Mouse (Mus musculus) stomach, postnatal 0 days (tissue): ENCODE measurements around the gene Erc2. TPM values are rescaled to one million over a fixed set of nuclear protein-coding genes. Genes with fewer than 3 reads are reported as not detected.

Experiments used
- ATAC-seq: fragments of 200-750 bp; cut with Nextera tagmentation; 2 replicates; pipeline ENCODE4 v1.8.0; 2017; ENCODE audit not compliant: low FRiP score, low TSS enrichment
- DNase-seq: peaks from one replicate; pipeline ENCODE4 v3.0.0-alpha.2; 2016; ENCODE audit warnings: low spot score
- H3K27ac ChIP-seq: fragments of 300-500 bp; sonication (generic); replicated peaks from 2 replicates; pipeline ENCODE4 v1.5.1; 2014; ENCODE audit warnings: mild to moderate bottlenecking, control low read depth
- H3K27me3 ChIP-seq: fragments of 300-500 bp; sonication (generic); 2 replicates; pipeline ENCODE4 v1.6.1; 2014; ENCODE audit warnings: low read length; ENCODE audit not compliant: control insufficient read depth, insufficient read depth
- H3K36me3 ChIP-seq: fragments of 300-500 bp; sonication (generic); 2 replicates; pipeline ENCODE4 v1.6.1; 2014; ENCODE audit warnings: low read length, mixed read lengths; ENCODE audit not compliant: control insufficient read depth, insufficient read depth
- H3K4me1 ChIP-seq: fragments of 300-500 bp; sonication (generic); replicated peaks from 2 replicates; pipeline ENCODE4 v1.6.1; 2014; ENCODE audit warnings: antibody characterized with exemption; ENCODE audit not compliant: control insufficient read depth, insufficient read depth
- H3K4me2 ChIP-seq: fragments of 300-500 bp; sonication (generic); replicated peaks from 2 replicates; pipeline ENCODE4 v1.6.1; 2014; ENCODE audit warnings: low read depth, mild to moderate bottlenecking, control low read depth, moderate library complexity
- H3K4me3 ChIP-seq: fragments of 300-500 bp; sonication (generic); 2 replicates; pipeline ENCODE4 v1.5.1; 2014; ENCODE audit warnings: low read depth, low read length, control low read depth
- H3K9ac ChIP-seq: fragments of 300-500 bp; sonication (generic); 2 replicates; pipeline ENCODE4 v1.6.1; 2014; ENCODE audit warnings: mild to moderate bottlenecking, low read length, control low read depth, mixed read lengths
- H3K9me3 ChIP-seq: fragments of 300-500 bp; sonication (generic); 2 replicates; pipeline ENCODE4 v1.6.1; 2016; ENCODE audit warnings: low read length; ENCODE audit not compliant: control insufficient read depth
- CTCF ChIP-seq: IDR thresholded peaks from 2 replicates; pipeline ENCODE4 v1.5.1; 2016; ENCODE audit warnings: antibody characterized with exemption, low read depth, mild to moderate bottlenecking, moderate library complexity
- EP300 ChIP-seq: optimal IDR thresholded peaks from 2 replicates; pipeline ENCODE3; 2016; ENCODE audit warnings: antibody characterized with exemption
- WGBS: fragments of 180-500 bp; shearing (Covaris S2); extraction: QIAGEN DNeasy Blood & Tissue Kit; methylation state at CpG from one replicate; pipeline ENCODE4 v1.1.7; 2014; 5-methylcytosine and 5-hydroxymethylcytosine counted together
- polyA plus RNA-seq: library from polyadenylated mRNA; unstranded; fragments of >200 nt; fragmentation: Nextera tagmentation; extraction: Ambion mirVana; gene quantifications from 2 replicates; pipeline ENCODE4 v1.2.1, GENCODE M21; 2015

Gene Erc2
- polyA plus RNA-seq, 1 experiment from 2014 or later, result 3.0 TPM

DNA sequence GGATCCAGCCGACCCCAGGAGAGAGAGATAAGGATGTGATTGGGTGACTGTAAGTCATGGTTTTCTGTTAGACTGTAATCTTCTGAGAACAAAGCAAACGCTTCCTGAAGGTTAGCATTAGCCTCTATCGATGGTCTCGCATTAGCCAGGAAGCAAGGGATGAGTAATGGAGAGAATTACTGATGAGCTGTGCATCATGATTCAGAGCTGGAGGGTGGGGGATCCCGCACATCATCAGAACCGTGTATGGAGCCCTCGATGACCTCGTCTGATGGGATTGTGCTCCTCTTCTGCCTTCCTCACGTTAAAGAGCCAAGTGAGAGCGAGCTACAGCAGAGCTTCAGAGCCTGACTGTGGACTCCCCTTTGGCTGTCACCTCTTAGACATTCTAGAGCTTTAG, 6.5 kb downstream of the Erc2 start:
- Histone ChIP-seq H3K27me3 (no peaks in the 10 kb centered on the region), H3K4me1 (no peaks in the 10 kb centered on the region), H3K9me3 (no peaks in the 10 kb centered on the region), H3K27ac (no peak overlapping the region), H3K9ac (no peak overlapping the region), H3K4me2 (no peak overlapping the region), H3K4me3 (no peak overlapping the region), H3K36me3 (no peaks in the 10 kb centered on the region)
- no peak for TF ChIP-seq EP300
- TF ChIP-seq CTCF, result no peak
- WGBS, result 64% methylated on average over 10 of the region's 10 CpGs
- ATAC-seq (no peak), DNase-seq (no peak)

DNA sequence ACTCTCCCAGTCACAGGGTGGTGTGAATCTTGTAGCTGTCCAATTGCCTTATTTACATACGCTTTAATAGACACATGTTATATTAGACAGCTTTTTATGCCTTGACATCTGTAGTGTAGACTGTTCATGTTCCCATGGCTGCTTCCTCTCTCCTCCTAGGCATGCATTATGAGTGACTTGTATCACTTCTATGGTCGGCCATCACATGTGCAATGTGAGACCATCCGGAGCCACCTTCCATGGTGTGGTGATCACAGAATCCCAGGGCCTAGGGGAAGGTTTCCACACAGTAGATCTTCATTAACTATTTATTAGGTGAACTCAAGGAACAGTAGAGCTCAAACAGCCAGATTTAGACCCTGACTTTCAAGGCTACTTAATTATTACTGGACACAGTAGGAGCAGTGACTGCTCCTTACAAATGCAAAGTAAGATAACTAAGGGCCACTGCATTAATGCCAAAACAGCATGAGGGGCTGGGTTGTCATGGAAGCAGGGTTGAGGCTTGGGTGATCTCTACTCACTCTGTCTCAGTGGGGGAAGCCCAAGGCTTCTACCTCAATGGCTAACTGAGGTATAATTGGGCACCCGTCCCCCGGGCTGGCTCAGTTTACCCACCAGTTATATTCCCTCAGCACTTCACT, 7.3 kb downstream of the Erc2 start:
- H3K27ac ChIP-seq, result no peak overlapping the region
- no peaks in the 10 kb centered on the region for H3K9me3 ChIP-seq
- no peak overlapping the region for H3K4me2 ChIP-seq
- H3K4me1 ChIP-seq, result no peaks in the 10 kb centered on the region
- DNase-seq, result no peak
- no peak overlapping the region for H3K4me3 ChIP-seq
- TF ChIP-seq CTCF, result no peak
- no peak for ATAC-seq
- H3K27me3 ChIP-seq, result no peaks in the 10 kb centered on the region
- no peaks in the 10 kb centered on the region for H3K36me3 ChIP-seq
- WGBS, result 81% methylated on average over 5 of the region's 5 CpGs
- no peak overlapping the region for H3K9ac ChIP-seq

- ATAC-seq, result no peak
- WGBS, result 68% methylated on average over 9 of the region's 9 CpGs
Measured at GRCm38 (mm10) chr14:27630973-27631640, 8.9 kb downstream of the Erc2 start.

DNA sequence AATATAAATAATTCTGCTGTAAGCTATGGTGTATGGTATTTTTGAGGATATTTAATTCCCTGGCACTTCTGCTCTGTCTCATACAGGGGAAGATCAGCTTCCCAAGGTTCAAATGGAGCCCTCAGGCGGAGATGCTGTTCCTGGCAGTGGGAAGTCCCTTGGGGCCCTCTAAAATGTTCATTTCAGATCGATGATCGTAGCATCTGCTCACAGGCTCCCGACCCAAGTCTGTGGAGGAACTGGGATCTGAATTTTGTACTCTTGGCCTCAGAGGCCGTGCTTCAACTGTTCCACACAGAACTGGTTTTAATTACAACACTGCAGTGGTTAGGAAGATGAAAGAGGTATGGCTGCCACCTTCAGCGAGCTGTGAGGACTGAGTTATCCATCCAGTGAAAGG, 12.5 kb downstream of the Erc2 start:
- WGBS, result 77% methylated on average over 6 of the region's 6 CpGs
- no peaks in the 10 kb centered on the region for H3K4me1 ChIP-seq
- no peak overlapping the region for H3K4me2 ChIP-seq
- no peaks in the 10 kb centered on the region for H3K27me3 ChIP-seq
- H3K9ac ChIP-seq, result no peak overlapping the region
- ATAC-seq, result no peak
- no peaks in the 10 kb centered on the region for H3K9me3 ChIP-seq
- H3K4me3 ChIP-seq, result no peak overlapping the region
- no peak for DNase-seq
- no peak for TF ChIP-seq CTCF
- no peak overlapping the region for H3K27ac ChIP-seq
- H3K36me3 ChIP-seq, result no peaks in the 10 kb centered on the region

More at GRCm38 (mm10) chr14:27630973-27631640, 8.9 kb downstream of the Erc2 start:
- no peak for DNase-seq
- no peaks in the 10 kb centered on the region for H3K4me1 ChIP-seq
- no peak overlapping the region for H3K9ac ChIP-seq
- no peak overlapping the region for H3K4me2 ChIP-seq
- no peak overlapping the region for H3K27ac ChIP-seq
- H3K4me3 ChIP-seq, result no peak overlapping the region
- H3K27me3 ChIP-seq, result no peaks in the 10 kb centered on the region
- H3K9me3 ChIP-seq, result no peaks in the 10 kb centered on the region
- TF ChIP-seq EP300, result no peak
- TF ChIP-seq CTCF, result no peak
- no peaks in the 10 kb centered on the region for H3K36me3 ChIP-seq

GRCm38 (mm10) chr14:27636556-27636955, 14.3 kb downstream of the Erc2 start:
- Histone ChIP-seq H3K4me3 (no peak overlapping the region), H3K4me2 (no peak overlapping the region), H3K27ac (no peak overlapping the region), H3K4me1 (no peaks in the 10 kb centered on the region), H3K9ac (no peak overlapping the region), H3K9me3 (no peaks in the 10 kb centered on the region), H3K36me3 (no peaks in the 10 kb centered on the region), H3K27me3 (no peaks in the 10 kb centered on the region)
- ATAC-seq (no peak), DNase-seq (no peak)
- WGBS, result 80% methylated on average over 2 of the region's 2 CpGs
- TF ChIP-seq EP300 (no peak), CTCF (no peak)

GRCm38 (mm10) chr14:27641382-27641781, 19.2 kb downstream of the Erc2 start:
- no peak for ATAC-seq

More at GRCm38 (mm10) chr14:27641382-27641781, 19.2 kb downstream of the Erc2 start:
- Histone ChIP-seq H3K9ac (no peak overlapping the region), H3K4me3 (no peak overlapping the region), H3K9me3 (no peaks in the 10 kb centered on the region), H3K36me3 (no peaks in the 10 kb centered on the region), H3K27me3 (no peaks in the 10 kb centered on the region), H3K4me2 (no peak overlapping the region), H3K27ac (no peak overlapping the region), H3K4me1 (no peaks in the 10 kb centered on the region)
- DNase-seq, result no peak
- TF ChIP-seq EP300 (no peak), CTCF (no peak)
- WGBS, result 77% methylated on average over 3 of the region's 3 CpGs
